Mouse (Mus musculus) embryonic facial prominence, embryonic 10.5 days (tissue): ENCODE measurements around the gene St6gal1. TPM values are rescaled to one million over a fixed set of nuclear protein-coding genes. Genes with fewer than 3 reads are reported as not detected.

Experiments
- DNase-seq: peaks from one replicate; pipeline ENCODE4 v3.0.0-alpha.2; 2017; ENCODE audit warnings: low spot score
- H3K27ac ChIP-seq: fragments of 300-500 bp; sonication (generic); replicated peaks from 2 replicates; pipeline ENCODE4 v1.5.1; 2016; ENCODE audit warnings: mild to moderate bottlenecking
- H3K27me3 ChIP-seq: fragments of 300-500 bp; sonication (generic); replicated peaks from 2 replicates; pipeline ENCODE4 v1.6.1; 2016; ENCODE audit warnings: low read depth, mild to moderate bottlenecking; ENCODE audit not compliant: poor library complexity, severe bottlenecking
- H3K36me3 ChIP-seq: fragments of 300-500 bp; sonication (generic); replicated peaks from 2 replicates; pipeline ENCODE4 v1.6.1; 2016; ENCODE audit warnings: mild to moderate bottlenecking, moderate library complexity
- H3K4me1 ChIP-seq: fragments of 300-500 bp; sonication (generic); 2 replicates; pipeline ENCODE4 v1.6.1; 2016
- H3K4me3 ChIP-seq: fragments of 300-500 bp; sonication (generic); 2 replicates; pipeline ENCODE4 v1.5.1; 2016; ENCODE audit warnings: mild to moderate bottlenecking, moderate library complexity
- H3K9me3 ChIP-seq: fragments of 300-500 bp; sonication (generic); 2 replicates; pipeline ENCODE4 v1.6.1; 2016; ENCODE audit warnings: mild to moderate bottlenecking
- WGBS: fragments of 180-500 bp; shearing (Covaris S2); methylation state at CpG from one replicate; pipeline ENCODE4 v1.1.7; 2016; 5-methylcytosine and 5-hydroxymethylcytosine counted together
- polyA plus RNA-seq: library from polyadenylated mRNA; unstranded; fragments of >200 nt; fragmentation: Nextera tagmentation; extraction: Ambion mirVana; gene quantifications from 2 replicates; pipeline ENCODE4 v1.2.1, GENCODE M21; 2016

The St6gal1 gene
- polyA plus RNA-seq, 1 experiment from 2014 or later: 27.3 TPM

DNA sequence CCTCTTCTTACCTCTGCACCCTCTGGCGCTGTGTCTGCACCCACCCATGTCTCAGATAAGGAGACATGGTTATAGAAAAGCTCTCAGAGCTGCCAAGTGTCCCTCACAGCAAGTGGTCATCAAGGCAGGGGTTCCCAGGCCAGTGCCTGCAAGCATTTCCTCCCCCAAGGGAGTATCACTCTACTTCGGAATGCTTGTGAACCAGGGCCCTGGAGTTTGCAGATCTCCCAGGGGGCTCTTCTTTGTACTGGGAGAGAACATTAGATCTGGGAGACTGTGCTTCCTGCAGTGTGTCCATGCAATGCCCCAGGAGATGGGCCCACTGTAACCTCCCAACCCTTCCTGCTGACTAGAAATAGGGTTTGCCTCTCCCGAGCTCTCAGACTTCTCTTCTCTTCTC lies 35.0 kb downstream of the St6gal1 start:
- Histone ChIP-seq H3K36me3 (peaks cover 28% of the 10 kb centered on the region), H3K9me3 (peaks cover 4% of the 10 kb centered on the region; the same call in 1 of the 2 replicates), H3K4me3 (0 out of 2 replicates have a peak overlapping the region, but pooled peaks have one; percentile 16), H3K27me3 (peaks cover 13% of the 10 kb centered on the region; the same call in 1 of the 2 replicates), H3K27ac (peak overlapping the region; percentile 76), H3K4me1 (peaks cover 71% of the 10 kb centered on the region)
- DNase-seq: no peak
- 20% methylated on average over 3 of the region's 3 CpGs for WGBS

DNA sequence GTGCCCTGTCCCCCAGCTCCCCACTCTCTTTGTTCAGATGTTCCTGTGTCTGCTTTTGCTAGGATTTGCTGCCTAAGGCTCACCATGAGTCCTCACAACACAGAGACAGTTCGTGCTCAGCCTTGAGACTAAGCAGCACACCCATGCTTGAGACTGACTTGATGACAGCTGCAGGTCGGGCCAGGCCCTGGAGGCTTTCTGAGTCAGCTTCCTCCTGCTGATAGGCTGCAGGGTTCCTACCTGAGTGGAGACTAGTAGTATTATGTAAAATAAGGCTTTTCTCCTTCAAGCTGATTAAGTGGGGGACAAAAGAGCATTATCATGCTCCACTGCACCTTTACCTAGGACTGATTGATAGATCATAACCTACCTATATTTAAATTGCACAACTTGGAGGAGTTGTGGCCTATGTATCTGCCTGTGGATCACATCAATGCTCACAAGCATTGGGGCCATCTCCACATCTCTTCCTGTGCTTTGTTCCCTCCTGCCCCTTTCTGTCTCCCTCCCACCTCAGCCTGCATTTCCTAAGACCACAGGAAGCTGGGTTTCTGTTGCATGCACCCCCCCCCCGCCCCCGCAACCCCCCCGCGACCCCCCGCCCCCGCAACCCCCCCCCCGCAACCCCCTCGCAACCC lies 37.7 kb downstream of the St6gal1 start:
- Histone ChIP-seq H3K4me1 (peaks cover 56% of the 10 kb centered on the region), H3K27ac (peak overlapping the region; percentile 45; the same call in 1 of the 2 replicates), H3K27me3 (peaks cover 13% of the 10 kb centered on the region; the same call in 1 of the 2 replicates), H3K9me3 (peaks cover 4% of the 10 kb centered on the region; the same call in 1 of the 2 replicates), H3K4me3 (no peak overlapping the region), H3K36me3 (peaks cover 52% of the 10 kb centered on the region)
- 9% methylated on average over 6 of the region's 10 CpGs for WGBS
- DNase-seq: no peak

DNA sequence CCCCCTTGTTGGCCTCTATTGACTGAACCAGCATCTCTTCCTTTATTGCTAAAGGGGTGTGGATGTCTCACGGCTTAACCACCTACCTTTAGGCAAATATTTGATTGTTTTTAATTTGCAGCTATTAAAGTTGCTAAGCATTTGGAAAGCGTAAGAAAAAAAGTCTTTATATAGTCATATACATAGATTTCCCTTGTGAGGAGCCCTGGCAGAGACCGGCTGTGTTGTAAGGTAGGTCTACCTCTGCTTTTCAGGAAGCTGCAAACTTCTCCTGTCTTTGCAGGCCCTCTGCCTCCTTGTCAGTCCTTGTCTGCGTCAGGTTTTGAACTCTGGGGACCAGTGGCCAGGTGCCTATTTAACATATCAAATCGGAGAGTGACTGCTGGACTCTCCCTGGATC lies 38.3 kb downstream of the St6gal1 start:
- WGBS: 29% methylated on average over 5 of the region's 5 CpGs
- DNase-seq: no peak
- Histone ChIP-seq H3K4me1 (peaks cover 50% of the 10 kb centered on the region), H3K9me3 (peaks cover 4% of the 10 kb centered on the region; the same call in 1 of the 2 replicates), H3K4me3 (no peak overlapping the region), H3K27me3 (peaks cover 13% of the 10 kb centered on the region; the same call in 1 of the 2 replicates), H3K27ac (no peak overlapping the region), H3K36me3 (peaks cover 52% of the 10 kb centered on the region)

DNA sequence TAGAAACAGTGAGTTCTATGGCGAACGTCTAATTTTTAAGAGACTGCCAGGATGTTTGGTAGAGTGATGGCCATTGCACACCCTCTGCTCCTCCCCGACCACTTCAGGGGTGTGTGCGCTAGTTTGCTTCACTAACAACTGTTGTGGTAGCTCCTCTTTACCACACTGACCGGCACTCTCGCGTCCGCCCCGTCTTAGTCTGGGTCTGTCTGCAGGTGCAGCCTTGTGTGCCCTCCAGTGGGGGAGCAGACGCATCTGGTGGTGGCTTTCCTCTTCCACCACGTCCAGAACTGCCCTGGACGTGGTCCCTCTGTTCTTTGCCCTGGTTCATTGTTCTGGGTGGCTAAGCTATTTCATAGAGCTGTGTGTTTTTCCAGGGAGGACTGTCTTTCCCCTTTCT lies 40.5 kb downstream of the St6gal1 start:
- 88% methylated on average over 12 of the region's 12 CpGs for WGBS
- Histone ChIP-seq H3K27ac (no peak overlapping the region), H3K27me3 (peaks cover 13% of the 10 kb centered on the region; the same call in 1 of the 2 replicates), H3K4me3 (no peak overlapping the region), H3K36me3 (peaks cover 52% of the 10 kb centered on the region), H3K9me3 (peaks cover 4% of the 10 kb centered on the region; the same call in 1 of the 2 replicates), H3K4me1 (peaks cover 48% of the 10 kb centered on the region)
- no peak for DNase-seq

DNA sequence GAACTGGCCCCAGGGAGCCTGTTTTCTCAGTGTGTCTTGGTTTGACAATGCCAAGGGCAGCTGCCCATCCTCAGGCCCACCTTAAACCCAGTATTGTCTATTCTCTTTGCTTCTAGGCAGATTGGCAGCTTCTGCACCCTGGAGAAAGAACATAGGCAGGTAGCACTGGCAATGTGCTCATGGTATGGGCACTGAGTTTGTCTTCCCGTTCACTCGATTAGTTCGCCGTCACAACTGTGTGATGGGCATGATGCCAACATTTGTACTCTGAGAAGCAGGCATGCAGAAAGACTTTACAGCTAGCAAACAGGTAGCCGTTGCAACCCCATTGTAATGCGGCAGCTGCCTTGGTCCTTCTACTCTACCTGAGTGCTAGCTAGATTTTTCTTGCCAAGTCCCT lies 40.9 kb downstream of the St6gal1 start:
- no peak overlapping the region for H3K27ac ChIP-seq
- peaks cover 49% of the 10 kb centered on the region for H3K36me3 ChIP-seq
- no peak overlapping the region for H3K4me3 ChIP-seq
- peaks cover 52% of the 10 kb centered on the region for H3K4me1 ChIP-seq
- H3K27me3 ChIP-seq: peaks cover 11% of the 10 kb centered on the region; the same call in 1 of the 2 replicates
- 93% methylated on average over 6 of the region's 6 CpGs for WGBS
- H3K9me3 ChIP-seq: peaks cover 4% of the 10 kb centered on the region; the same call in 1 of the 2 replicates
- DNase-seq: no peak

DNA sequence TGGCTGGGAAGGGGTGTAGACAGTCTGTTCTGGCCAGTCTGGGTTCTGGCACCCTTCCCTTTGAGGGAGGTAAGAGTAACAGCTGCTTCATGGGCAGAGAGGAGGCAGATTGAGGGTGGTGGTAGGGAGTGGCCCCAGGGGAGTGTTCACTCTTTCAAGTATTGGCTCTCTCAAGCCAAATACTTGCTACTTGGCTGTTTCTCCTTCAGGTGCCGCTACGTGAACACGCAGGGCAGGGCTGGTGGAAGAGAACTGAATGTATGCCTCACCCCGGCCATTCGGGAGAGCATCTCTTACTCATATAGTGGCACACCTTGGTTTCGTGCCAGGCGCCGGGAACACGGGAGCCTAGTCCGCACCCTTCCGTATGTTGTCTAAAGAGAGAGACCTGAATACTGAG lies 41.8 kb downstream of the St6gal1 start:
- H3K4me1 ChIP-seq: peaks cover 54% of the 10 kb centered on the region
- H3K36me3 ChIP-seq: peaks cover 41% of the 10 kb centered on the region
- H3K27ac ChIP-seq: no peak overlapping the region
- H3K4me3 ChIP-seq: no peak overlapping the region
- 95% methylated on average over 11 of the region's 11 CpGs for WGBS
- peaks cover 4% of the 10 kb centered on the region; the same call in 1 of the 2 replicates for H3K9me3 ChIP-seq
- H3K27me3 ChIP-seq: 0 out of 2 replicates have a peak, but pooled peaks cover 3% of the 10 kb centered on the region
- no peak for DNase-seq

DNA sequence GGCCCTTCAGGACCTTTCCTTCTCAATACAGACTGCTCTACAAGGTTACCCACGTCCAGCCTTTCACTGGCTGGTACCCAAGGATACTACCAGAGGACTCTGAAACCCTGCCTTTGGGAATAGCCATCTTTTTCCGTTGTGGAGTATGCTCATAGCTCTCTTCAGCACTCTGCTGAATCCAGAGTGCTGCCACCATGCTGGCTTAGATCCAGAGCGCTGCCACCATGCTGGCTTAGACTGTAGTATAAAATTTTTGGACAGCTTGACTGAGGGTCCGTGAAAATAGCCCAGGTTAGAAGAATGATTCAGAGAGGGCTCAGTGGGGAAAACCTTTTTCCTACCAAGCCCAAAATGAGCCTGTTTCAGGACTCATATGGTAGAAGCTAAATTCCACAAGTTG lies 42.4 kb downstream of the St6gal1 start:
- Histone ChIP-seq H3K27me3 (no peaks in the 10 kb centered on the region), H3K4me1 (peaks cover 54% of the 10 kb centered on the region), H3K27ac (no peak overlapping the region), H3K36me3 (peaks cover 39% of the 10 kb centered on the region), H3K9me3 (peaks cover 4% of the 10 kb centered on the region; the same call in 1 of the 2 replicates), H3K4me3 (no peak overlapping the region)
- no peak for DNase-seq
- WGBS: 89% methylated on average over 4 of the region's 4 CpGs

DNA sequence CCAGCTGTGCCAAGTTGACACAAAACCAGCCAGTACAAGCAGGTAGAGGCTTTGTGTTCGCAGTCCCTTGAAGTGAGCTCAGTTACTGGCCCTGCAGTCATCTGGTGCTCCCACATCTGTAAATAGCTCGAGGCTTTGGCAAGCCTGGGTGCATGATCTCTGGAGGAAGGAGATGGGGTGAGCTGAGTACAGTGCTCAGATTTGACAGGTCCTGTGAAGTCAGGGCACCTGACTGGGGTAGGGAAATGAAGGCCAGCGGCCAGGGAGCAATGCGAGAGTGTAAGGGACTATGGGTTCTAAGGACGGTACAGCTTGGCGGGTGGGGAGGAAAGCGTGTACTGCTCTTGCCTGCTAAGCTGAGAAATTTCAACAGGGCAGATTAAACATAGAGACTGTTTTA lies 43.7 kb downstream of the St6gal1 start:
- DNase-seq: no peak
- peaks cover 34% of the 10 kb centered on the region for H3K36me3 ChIP-seq
- H3K27me3 ChIP-seq: no peaks in the 10 kb centered on the region
- peaks cover 4% of the 10 kb centered on the region; the same call in 1 of the 2 replicates for H3K9me3 ChIP-seq
- peaks cover 54% of the 10 kb centered on the region for H3K4me1 ChIP-seq
- peak overlapping the region; percentile 7 for H3K27ac ChIP-seq
- WGBS: 84% methylated on average over 7 of the region's 7 CpGs
- H3K4me3 ChIP-seq: no peak overlapping the region

DNA sequence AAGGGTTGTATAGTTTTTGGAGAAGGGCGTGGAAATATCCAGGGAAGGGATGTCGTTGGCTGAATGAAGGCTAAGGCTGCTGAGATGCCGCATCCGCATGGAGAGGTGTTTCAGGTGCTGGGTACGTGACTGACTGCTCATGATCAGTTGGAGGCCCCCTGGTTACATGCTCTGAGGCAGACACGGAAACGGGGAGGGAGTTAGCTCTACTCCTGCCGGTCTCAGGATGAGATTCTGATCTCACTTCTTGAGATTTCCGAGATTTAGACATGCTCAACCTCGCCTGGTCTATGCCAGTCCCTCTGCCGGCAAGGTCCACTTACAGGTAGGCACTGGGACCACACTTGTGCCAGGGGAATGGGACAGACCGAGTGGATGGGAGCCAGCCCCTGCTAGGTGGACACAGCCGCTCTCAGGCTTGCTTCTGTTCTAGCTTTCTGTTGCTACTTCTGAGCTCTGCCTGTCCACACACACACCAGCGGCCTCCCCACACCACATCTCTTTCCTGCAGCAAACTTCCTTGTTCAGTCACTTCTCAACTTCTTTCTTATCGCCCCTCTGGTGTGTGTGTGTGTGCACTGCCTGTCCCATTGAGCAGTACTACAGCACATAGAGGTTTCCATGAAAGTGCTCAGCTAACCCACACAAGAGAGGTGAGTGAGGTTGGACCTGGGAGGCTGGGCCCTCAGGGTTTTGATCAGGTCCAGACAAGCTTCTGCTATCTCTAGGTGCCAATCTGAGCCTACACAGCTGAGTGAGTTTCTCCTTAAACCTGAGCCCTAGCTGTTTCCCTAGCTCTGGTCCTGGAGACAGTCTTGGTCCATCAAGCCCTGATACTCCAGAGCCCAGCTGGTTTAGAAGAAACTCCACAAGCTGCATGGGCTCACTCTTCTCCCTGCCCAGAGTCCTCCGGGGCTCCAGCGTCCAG lies 44.8 kb downstream of the St6gal1 start:
- H3K9me3 ChIP-seq: 0 out of 2 replicates have a peak, but pooled peaks cover under 1% of the 10 kb centered on the region
- peaks cover 26% of the 10 kb centered on the region for H3K36me3 ChIP-seq
- no peaks in the 10 kb centered on the region for H3K27me3 ChIP-seq
- no peak for DNase-seq
- H3K27ac ChIP-seq: peak overlapping the region; percentile 84
- peak overlapping the region; percentile 32; the same call in 1 of the 2 replicates for H3K4me3 ChIP-seq
- peaks cover 60% of the 10 kb centered on the region for H3K4me1 ChIP-seq
- WGBS: 77% methylated on average over 17 of the region's 17 CpGs

DNA sequence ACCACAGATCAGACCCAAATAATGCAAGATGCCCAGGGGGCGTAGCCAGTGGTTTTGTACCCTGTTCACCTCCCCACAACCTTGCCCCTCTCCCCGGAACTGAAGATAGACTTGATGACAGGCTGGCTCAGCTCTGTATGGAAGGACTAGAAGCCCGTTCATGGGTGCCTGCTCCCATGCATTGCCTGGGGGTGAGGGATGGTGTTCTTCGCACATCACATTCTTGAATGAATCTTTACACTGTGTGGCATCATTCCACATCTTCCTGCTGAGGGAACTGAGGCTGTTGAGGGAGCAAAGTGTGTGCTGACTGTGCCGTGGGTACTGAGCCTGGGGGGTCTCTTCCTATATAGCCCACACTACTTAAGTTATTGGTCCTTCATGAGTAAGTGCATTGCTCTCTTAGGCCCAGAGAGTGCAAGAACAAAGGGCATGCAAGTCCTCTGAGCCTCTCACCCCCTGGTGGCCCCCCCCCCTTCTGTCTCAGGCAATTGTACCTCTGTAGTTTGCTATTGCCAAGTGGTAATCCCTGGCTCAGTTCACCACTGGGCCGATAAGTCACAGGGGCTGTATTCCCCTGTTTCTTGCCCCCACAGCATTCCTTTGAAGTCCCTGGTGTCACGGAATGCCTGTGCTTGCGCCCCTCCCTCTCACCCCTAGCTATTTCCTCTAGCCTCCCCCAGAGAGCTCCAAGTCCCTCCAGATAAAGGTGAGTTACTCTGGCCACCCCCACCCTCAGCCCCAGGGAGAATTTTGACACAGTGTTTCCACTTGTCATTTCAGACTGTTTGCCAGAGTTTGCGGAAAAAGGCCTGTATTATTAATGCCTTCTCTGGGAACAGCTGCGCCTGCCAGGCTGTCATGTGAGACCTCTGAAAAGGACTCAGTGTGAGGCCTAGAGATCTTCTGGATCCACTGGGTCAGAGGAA lies 45.7 kb downstream of the St6gal1 start:
- H3K9me3 ChIP-seq: no peaks in the 10 kb centered on the region
- no peaks in the 10 kb centered on the region for H3K27me3 ChIP-seq
- peaks cover 23% of the 10 kb centered on the region for H3K36me3 ChIP-seq
- peak overlapping the region; percentile 32; the same call in 1 of the 2 replicates for H3K4me3 ChIP-seq
- H3K4me1 ChIP-seq: peaks cover 67% of the 10 kb centered on the region
- DNase-seq: peak; percentile 76
- 17% methylated on average over 10 of the region's 10 CpGs for WGBS
- peak overlapping the region; percentile 84 for H3K27ac ChIP-seq

DNA sequence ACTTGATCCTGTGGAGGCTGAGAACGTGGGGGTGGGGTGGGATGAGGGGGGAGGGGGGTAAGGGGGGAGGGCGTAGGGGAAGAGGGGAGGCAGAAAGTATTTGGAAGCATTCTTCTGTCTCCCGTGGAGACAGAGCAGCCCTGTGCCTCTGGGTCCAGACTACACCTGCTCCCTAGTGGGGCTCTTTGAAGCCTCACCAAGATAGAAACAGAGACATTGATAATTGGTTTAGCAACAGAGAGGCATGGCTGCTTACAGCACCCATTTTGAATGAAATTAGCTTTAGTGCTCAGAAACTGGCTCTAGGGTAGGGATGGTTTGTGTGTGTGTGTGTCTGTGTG lies 46.3 kb downstream of the St6gal1 start:
- peaks cover 67% of the 10 kb centered on the region for H3K4me1 ChIP-seq
- DNase-seq: no peak
- H3K27me3 ChIP-seq: no peaks in the 10 kb centered on the region
- no peaks in the 10 kb centered on the region for H3K9me3 ChIP-seq
- peak overlapping the region; percentile 84 for H3K27ac ChIP-seq
- WGBS: 1% methylated on average over 3 of the region's 3 CpGs
- peaks cover 17% of the 10 kb centered on the region for H3K36me3 ChIP-seq
- H3K4me3 ChIP-seq: no peak overlapping the region
